Mouse (Mus musculus): ENCODE results near the gene Azin2.

DNA sequence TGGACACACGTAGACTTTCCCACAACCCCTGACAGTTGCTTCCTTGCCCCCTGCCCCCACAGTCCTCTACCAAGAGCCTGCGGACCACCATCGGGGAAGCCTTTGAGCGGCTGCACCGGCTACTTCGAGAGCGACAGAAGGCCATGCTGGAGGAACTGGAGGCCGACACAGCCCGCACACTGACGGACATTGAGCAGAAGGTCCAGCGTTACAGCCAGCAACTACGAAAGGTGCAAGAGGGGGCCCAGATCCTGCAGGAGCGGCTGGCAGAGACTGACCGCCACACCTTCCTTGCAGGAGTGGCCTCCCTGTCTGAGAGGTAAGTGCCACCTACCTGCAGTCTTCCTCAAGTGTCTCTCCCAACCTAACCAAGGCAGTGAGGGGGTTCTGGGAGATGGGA, 61.8 kb downstream of the Azin2 start:
- TF ChIP-seq CTCF (IDR thresholded peaks at IDR 0.05; ENCODE audit: borderline replicate concordance, extremely low read depth, insufficient read depth, insufficient read length) = no peak
- TF ChIP-seq POLR2A (IDR thresholded peaks at IDR 0.05; ENCODE audit: borderline replicate concordance, extremely low read depth, insufficient read depth, insufficient read length, poor library complexity, severe bottlenecking) = no peak
